Mouse (Mus musculus) midbrain, postnatal 0 days (tissue): ENCODE measurements around the gene Gm5475. TPM values are rescaled to one million over a fixed set of nuclear protein-coding genes. Genes with fewer than 3 reads are reported as not detected.

Experiments
- ATAC-seq: fragments of 200-750 bp; cut with Nextera tagmentation; 2 replicates; pipeline ENCODE4 v1.8.0; 2017; ENCODE audit warnings: moderate number of reproducible peaks, mild to moderate bottlenecking, moderate TSS enrichment, moderate library complexity; ENCODE audit not compliant: low FRiP score
- DNase-seq: peaks from one replicate; pipeline ENCODE4 v3.0.0-alpha.2; 2015; ENCODE audit warnings: low spot score
- H3K27ac ChIP-seq: fragments of 300-500 bp; sonication (generic); 2 replicates; pipeline ENCODE4 v1.5.1; 2014; ENCODE audit warnings: low read depth, mild to moderate bottlenecking, low read length, mixed read lengths
- H3K27me3 ChIP-seq: fragments of 300-500 bp; sonication (generic); 2 replicates; pipeline ENCODE4 v1.6.1; 2014; ENCODE audit warnings: low read length, control low read depth, mixed read lengths; ENCODE audit not compliant: insufficient read depth
- H3K36me3 ChIP-seq: fragments of 300-500 bp; sonication (generic); 2 replicates; pipeline ENCODE4 v1.6.1; 2014; ENCODE audit warnings: low read length, control low read depth, mixed read lengths; ENCODE audit not compliant: insufficient read depth
- H3K4me1 ChIP-seq: fragments of 300-500 bp; sonication (generic); 2 replicates; pipeline ENCODE4 v1.6.1; 2014; ENCODE audit warnings: mild to moderate bottlenecking, control low read depth, antibody characterized with exemption, low read length, mixed read lengths; ENCODE audit not compliant: insufficient read depth
- H3K4me2 ChIP-seq: fragments of 300-500 bp; sonication (generic); 2 replicates; pipeline ENCODE4 v1.6.1; 2014; ENCODE audit warnings: low read depth, mild to moderate bottlenecking, low read length, mixed read lengths; ENCODE audit not compliant: poor library complexity, severe bottlenecking
- H3K4me3 ChIP-seq: fragments of 300-500 bp; sonication (generic); 2 replicates; pipeline ENCODE4 v1.5.1; 2014; ENCODE audit warnings: low read depth, mild to moderate bottlenecking, low read length, moderate library complexity
- H3K9ac ChIP-seq: fragments of 300-500 bp; sonication (generic); replicated peaks from 2 replicates; pipeline ENCODE4 v1.6.1; 2014; ENCODE audit warnings: mild to moderate bottlenecking, low read length, moderate library complexity, mixed read lengths; ENCODE audit not compliant: poor library complexity, severe bottlenecking
- H3K9me3 ChIP-seq: fragments of 300-500 bp; sonication (generic); 2 replicates; pipeline ENCODE4 v1.6.1; 2016; ENCODE audit warnings: low read length, control low read depth
- CTCF ChIP-seq: IDR thresholded peaks from 2 replicates; pipeline ENCODE4 v1.5.1; 2016; ENCODE audit warnings: antibody characterized with exemption, mild to moderate bottlenecking
- WGBS: fragments of 180-500 bp; shearing (Covaris S2); extraction: QIAGEN DNeasy Blood & Tissue Kit; methylation state at CpG from one replicate; pipeline ENCODE4 v1.1.7; 2014; 5-methylcytosine and 5-hydroxymethylcytosine counted together
- polyA plus RNA-seq: library from polyadenylated mRNA; unstranded; fragments of >200 nt; fragmentation: Nextera tagmentation; extraction: Ambion mirVana; gene quantifications from 2 replicates; pipeline ENCODE4 v1.2.1, GENCODE M21; 2015
- total RNA-seq: library from RNA; depleted of rRNA; stranded (reverse); fragments of >200 nt; gene quantifications from 2 replicates; pipeline ENCODE4 v1.2.3, GENCODE M21; 2014

The Gm5475 gene
- total and polyA plus RNA-seq, 2 experiments from 2014 or later, result 0.17 TPM; not detected in 1

- Histone ChIP-seq H3K4me1 (no peaks in the 10 kb centered on the region), H3K27ac (no peak overlapping the region), H3K27me3 (no peaks in the 10 kb centered on the region), H3K4me3 (no peak overlapping the region), H3K9ac (no peak overlapping the region), H3K9me3 (no peaks in the 10 kb centered on the region), H3K4me2 (no peak overlapping the region), H3K36me3 (peaks cover 62% of the 10 kb centered on the region)
- ATAC-seq (no peak), DNase-seq (no peak)
- TF ChIP-seq CTCF, result peak; percentile 21
- WGBS, result 98% methylated on average over 3 of the region's 3 CpGs
Observed at GRCm38 (mm10) chr15:100395561-100395960, 26.4 kb upstream of the Gm5475 start.

- Histone ChIP-seq H3K9me3 (no peaks in the 10 kb centered on the region), H3K4me2 (no peak overlapping the region), H3K27ac (no peak overlapping the region), H3K36me3 (peaks cover 76% of the 10 kb centered on the region), H3K4me1 (no peaks in the 10 kb centered on the region), H3K4me3 (no peak overlapping the region), H3K9ac (no peak overlapping the region), H3K27me3 (no peaks in the 10 kb centered on the region)
- DNase-seq (no peak), ATAC-seq (no peak)
- no peak for TF ChIP-seq CTCF
- 91% methylated on average over 16 of the region's 16 CpGs for whole genome bisulfite sequencing
Observed at GRCm38 (mm10) chr15:100400592-100401250, 21.2 kb upstream of the Gm5475 start.

GRCm38 (mm10) chr15:100401811-100402210 lies 20.1 kb upstream of the Gm5475 start:
- no peak for TF ChIP-seq CTCF
- Histone ChIP-seq H3K27me3 (no peaks in the 10 kb centered on the region), H3K9ac (no peak overlapping the region), H3K36me3 (peaks cover 70% of the 10 kb centered on the region), H3K4me3 (no peak overlapping the region), H3K4me1 (no peaks in the 10 kb centered on the region), H3K4me2 (no peak overlapping the region), H3K27ac (no peak overlapping the region), H3K9me3 (no peaks in the 10 kb centered on the region)
- WGBS, result 92% methylated on average over 4 of the region's 4 CpGs
- ATAC-seq, result no peak
- DNase-seq, result no peak

GRCm38 (mm10) chr15:100402347-100402746 lies 19.6 kb upstream of the Gm5475 start:
- WGBS, result 92% methylated on average over 14 of the region's 14 CpGs
- Histone ChIP-seq H3K36me3 (peaks cover 69% of the 10 kb centered on the region), H3K27ac (no peak overlapping the region), H3K4me2 (no peak overlapping the region), H3K9me3 (no peaks in the 10 kb centered on the region), H3K9ac (no peak overlapping the region), H3K4me1 (no peaks in the 10 kb centered on the region), H3K4me3 (no peak overlapping the region), H3K27me3 (no peaks in the 10 kb centered on the region)
- DNase-seq (no peak), ATAC-seq (no peak)
- no peak for TF ChIP-seq CTCF

GRCm38 (mm10) chr15:100402798-100403197 lies 19.1 kb upstream of the Gm5475 start:
- Histone ChIP-seq H3K27me3 (no peaks in the 10 kb centered on the region), H3K4me2 (no peak overlapping the region), H3K4me3 (no peak overlapping the region), H3K4me1 (no peaks in the 10 kb centered on the region), H3K9ac (no peak overlapping the region), H3K9me3 (no peaks in the 10 kb centered on the region), H3K27ac (no peak overlapping the region), H3K36me3 (peaks cover 67% of the 10 kb centered on the region)
- WGBS, result 81% methylated on average over 4 of the region's 4 CpGs
- ATAC-seq, result no peak
- no peak for DNase-seq
- no peak for TF ChIP-seq CTCF

GRCm38 (mm10) chr15:100403318-100404000 lies 18.5 kb upstream of the Gm5475 start:
- Histone ChIP-seq H3K9ac (no peak overlapping the region), H3K4me3 (no peak overlapping the region), H3K9me3 (no peaks in the 10 kb centered on the region), H3K27me3 (no peaks in the 10 kb centered on the region), H3K27ac (no peak overlapping the region), H3K4me1 (no peaks in the 10 kb centered on the region), H3K4me2 (no peak overlapping the region), H3K36me3 (peaks cover 67% of the 10 kb centered on the region)
- ATAC-seq (no peak), DNase-seq (no peak)
- 96% methylated on average over 16 of the region's 16 CpGs for WGBS
- no peak for TF ChIP-seq CTCF
